10 mouse cellular contexts compared by ENCODE assay signal in genomic region chr2:170287301-170287885, GRCm38 (mm10).
DNase-seq lines count a peak whose midpoint lies in the region; ATAC-seq lines count a peak whose summit lies in the region.
"Had no signal": no experiment of that assay in that cellular context is flagged by ENCODE, and none has a peak within 500 bp of the region (broad histone marks: within the 10 kb centered on the region; RNA-seq: fewer than 3 reads in every experiment).

No protein-coding gene starts in this region.

- H3K9ac ChIP-seq in hindbrain, embryonic 15.5 days = 0 out of 2 replicates have a peak overlapping the region, but pooled peaks have one; percentile 17

- peak overlapping the region; percentile 68 for H3K27ac ChIP-seq in hindbrain, embryonic 15.5 days (replicated peaks)
- H3K27ac ChIP-seq: macrophage had no signal

- H3K36me3 ChIP-seq in hindbrain, embryonic 15.5 days = no peaks in the 10 kb centered on the region

- WGBS in hindbrain, embryonic 15.5 days = under 1% methylated on average over 27 of the region's 27 CpGs

- ATAC-seq in hindbrain, embryonic 15.5 days (ENCODE audit: low FRiP score, low read depth) = peak; percentile 89
- ATAC-seq: Patski had no signal

- H3K27me3 ChIP-seq in hindbrain, embryonic 15.5 days = 0 out of 2 replicates have a peak, but pooled peaks cover 3% of the 10 kb centered on the region
- H3K27me3 ChIP-seq: Patski had no signal

- DNase-seq in MN1 (ENCODE audit: low spot score) = peak; percentile 71
- DNase-seq in cerebellum, postnatal 14 days = peak; percentile 51 to 56
- peak; percentile 53 for DNase-seq in gastrocnemius, postnatal 10 days
- peak; percentile 3 to 18 for DNase-seq in left cerebral cortex, adult 18-20 months (ENCODE audit: low spot score in 2 of 2)
- DNase-seq in lung, postnatal 25 days (ENCODE audit: low spot score) = peak; percentile 68
- peak; percentile 78 for DNase-seq in retina, postnatal 1 day
- DNase-seq in natural killer cell, adult 2 months (ENCODE audit: low spot score in 2 of 2) = no peak

- no peaks in the 10 kb centered on the region for H3K9me3 ChIP-seq in hindbrain, embryonic 15.5 days

- peak overlapping the region; percentile 32 for H3K4me3 ChIP-seq in hindbrain, embryonic 15.5 days

- H3K4me1 ChIP-seq in hindbrain, embryonic 15.5 days (replicated peaks) = peaks cover 20% of the 10 kb centered on the region

- peak overlapping the region; percentile 65 for H3K4me2 ChIP-seq in hindbrain, embryonic 15.5 days

Comparison
In these comparisons a context has a peak if more than half of its experiments do, and no peak if none do; other contexts are left out.
1. DNase-seq: peak in MN1 (single experiment), cerebellum, postnatal 14 days (2 of 2), gastrocnemius, postnatal 10 days (single experiment), left cerebral cortex, adult 18-20 months (2 of 2), lung, postnatal 25 days (single experiment) and retina, postnatal 1 day (single experiment); none in natural killer cell, adult 2 months (0 of 2).